Mouse (Mus musculus): ENCODE measurements at regions not wholly inside any gene's neighbourhood (a gene's known extent, or its start where the extent isn't known, plus 50 kb on each side); places are given as distances from the start of the nearest gene placed in this dataset.

DNA sequence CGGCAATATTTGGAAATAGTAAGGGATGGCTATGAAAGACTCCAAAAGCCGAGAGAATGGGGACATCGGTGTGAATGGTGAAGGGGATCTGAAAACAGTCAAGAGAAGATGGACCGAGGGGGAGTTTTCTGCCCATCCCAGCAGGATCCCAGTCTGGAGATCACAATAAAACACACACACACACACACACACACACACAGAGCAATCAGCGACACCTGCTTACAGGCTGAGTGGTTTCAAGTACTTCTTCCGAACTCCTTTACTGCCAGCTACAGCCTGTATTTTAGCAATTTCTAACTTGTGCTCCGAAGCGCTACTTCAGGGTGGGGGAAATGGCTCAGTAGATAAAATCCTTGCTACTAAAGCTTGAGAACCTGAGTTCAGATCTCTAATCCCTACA, 205.8 kb downstream of the Bcl2l11 start:
- in situ Hi-C loops (cut with MboI; ENCODE audit: unreplicated experiment in 2 of 2) = no loop called here

DNA sequence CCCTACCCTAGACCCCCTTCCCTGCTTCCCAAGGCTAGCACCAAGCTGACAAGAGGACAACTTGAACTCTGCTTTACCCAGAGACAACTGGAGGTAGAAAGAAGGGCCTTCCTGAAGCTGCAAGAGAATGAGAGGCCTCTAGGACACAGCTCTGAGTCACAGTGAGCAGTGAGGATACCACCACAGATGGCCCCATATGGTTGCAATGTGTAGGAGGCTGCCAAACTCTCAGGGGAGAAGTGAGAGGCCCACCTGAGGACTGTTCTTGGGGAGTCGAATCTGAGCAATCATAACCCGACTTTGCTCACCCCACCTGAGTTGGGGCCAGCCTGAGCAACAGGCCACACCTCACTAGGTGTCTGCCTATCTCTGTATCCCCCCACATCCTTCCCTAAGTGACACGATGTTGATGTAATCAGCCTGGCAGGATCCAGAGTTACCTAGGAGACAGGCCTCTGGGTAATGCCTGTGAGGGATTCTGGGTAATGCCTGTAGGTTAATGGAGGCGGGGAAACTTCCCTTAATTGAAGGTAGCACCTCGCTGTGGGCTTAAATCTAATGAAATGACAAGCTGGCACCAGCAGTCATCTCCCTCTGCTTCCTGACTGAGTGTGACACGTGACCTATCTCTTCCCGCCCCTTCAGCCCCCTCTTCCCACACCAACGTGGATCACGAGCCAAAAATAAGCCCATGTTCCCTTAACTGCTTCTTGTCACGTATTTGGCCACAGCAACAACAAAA, 207.7 kb downstream of the Bcl2l11 start:
- in situ Hi-C loops (cut with MboI; ENCODE audit: unreplicated experiment in 2 of 2) = no loop called here

- in situ Hi-C loops (cut with MboI; ENCODE audit: unreplicated experiment in 2 of 2) = no loop called here
Measured at GRCm38 (mm10) chr2:128334143-128334470, 208.3 kb downstream of the Bcl2l11 start.

- in situ Hi-C loops (cut with MboI; ENCODE audit: unreplicated experiment in 2 of 2) = no loop called here
Measured at GRCm38 (mm10) chr2:128334757-128335500, 209.1 kb downstream of the Bcl2l11 start.

GRCm38 (mm10) chr2:128337192-128337591, 211.4 kb downstream of the Bcl2l11 start:
- in situ Hi-C loops (cut with MboI; ENCODE audit: unreplicated experiment in 2 of 2) = no loop called here

DNA sequence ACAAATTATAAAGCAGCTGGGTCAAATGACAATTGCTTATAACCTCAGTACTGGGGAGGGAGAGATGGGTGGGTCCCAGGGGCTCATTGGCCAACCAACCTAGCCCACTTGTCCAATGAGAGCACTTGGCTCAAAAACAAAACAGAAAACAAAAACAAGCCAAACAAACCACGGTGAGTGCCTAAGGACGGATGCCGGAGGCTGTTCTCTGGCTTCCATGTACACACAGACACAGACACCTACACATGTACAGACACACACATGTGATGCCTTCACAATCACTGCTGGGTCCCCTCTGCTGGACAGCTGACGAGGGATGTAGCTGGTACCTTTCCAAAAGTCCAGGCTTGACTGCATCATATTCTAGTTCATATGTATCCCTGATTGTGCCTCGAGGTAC, 212.0 kb downstream of the Bcl2l11 start:
- in situ Hi-C loops (cut with MboI; ENCODE audit: unreplicated experiment in 2 of 2) = no loop called here

GRCm38 (mm10) chr2:128338474-128338873, 212.6 kb downstream of the Bcl2l11 start:
- in situ Hi-C loops (cut with MboI; ENCODE audit: unreplicated experiment in 2 of 2) = no loop called here

- in situ Hi-C loops (cut with MboI; ENCODE audit: unreplicated experiment in 2 of 2) = no loop called here
Measured at GRCm38 (mm10) chr2:128339061-128339642, 213.3 kb downstream of the Bcl2l11 start.

GRCm38 (mm10) chr2:128339643-128340487, 214.0 kb downstream of the Bcl2l11 start:
- in situ Hi-C loops (cut with MboI; ENCODE audit: unreplicated experiment in 2 of 2) = no loop called here

DNA sequence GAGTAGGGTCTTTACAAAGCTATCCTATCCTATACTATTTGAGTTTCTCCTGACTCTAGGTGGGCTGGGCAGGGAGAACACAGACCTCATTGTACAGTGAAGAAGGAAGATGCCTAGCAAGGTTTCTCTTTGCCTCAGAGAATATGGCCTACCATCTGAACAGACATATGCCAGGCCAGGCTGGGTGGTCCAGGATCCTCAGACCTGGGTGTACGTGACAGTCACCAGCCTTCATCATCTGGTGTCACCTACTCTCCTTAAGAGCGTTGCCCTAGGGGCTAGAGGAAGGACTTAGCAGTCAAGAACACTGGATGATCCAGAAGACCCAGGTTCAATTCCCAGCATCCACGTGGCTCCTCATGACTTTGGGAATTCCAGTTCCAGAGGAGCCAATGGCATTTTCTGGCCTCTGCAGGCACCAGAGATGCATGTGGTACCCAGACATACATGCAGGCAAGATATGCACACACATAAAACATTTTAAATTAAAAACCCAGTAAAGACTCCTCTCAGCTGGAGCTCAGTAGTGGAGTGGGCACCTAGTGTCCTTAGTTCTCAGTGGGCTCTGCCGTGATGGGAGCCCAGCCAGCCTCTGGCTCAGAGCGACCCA, 214.9 kb downstream of the Bcl2l11 start:
- in situ Hi-C loops (cut with MboI; ENCODE audit: unreplicated experiment in 2 of 2) = no loop called here

DNA sequence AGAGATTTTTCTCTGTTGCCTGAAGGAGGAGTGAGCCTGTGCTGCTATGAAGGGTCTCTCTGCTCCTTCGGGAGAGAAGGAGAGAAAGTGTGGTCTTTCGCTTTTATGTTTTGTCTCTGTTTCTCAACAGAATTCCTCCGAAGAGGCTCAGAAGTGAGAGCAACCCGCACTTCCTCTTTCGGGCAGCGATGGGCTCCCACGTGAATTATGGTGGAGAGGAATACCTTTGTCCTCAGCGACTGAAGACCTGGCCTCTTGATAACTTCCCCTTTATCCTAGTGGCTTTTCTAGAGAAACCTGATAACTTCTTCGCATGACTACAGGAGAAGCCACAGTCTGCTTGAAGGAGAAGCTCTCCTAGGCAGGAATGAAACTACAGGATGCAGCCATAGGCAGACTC, 216.4 kb downstream of the Bcl2l11 start:
- in situ Hi-C loops (cut with MboI; ENCODE audit: unreplicated experiment in 2 of 2) = no loop called here

DNA sequence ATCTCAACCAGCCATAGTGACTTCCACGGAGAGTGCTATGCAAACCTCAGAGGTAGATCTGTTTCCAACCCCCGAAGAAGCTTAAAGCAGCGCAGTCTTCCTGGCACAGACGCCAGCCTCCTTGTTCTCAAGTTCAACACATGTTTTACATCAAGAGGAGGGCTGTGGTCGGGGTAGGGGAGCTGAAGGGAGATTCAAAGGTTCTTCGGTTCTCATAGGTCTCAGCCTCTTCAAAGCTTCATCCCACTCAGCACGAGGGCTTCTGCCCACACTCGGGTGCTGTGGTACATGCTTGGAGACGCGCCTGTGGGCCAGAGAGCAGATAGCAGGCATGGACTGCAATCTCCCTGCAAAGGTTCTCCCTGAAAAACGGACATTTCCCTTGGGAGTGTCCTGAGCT, 219.7 kb downstream of the Bcl2l11 start:
- in situ Hi-C loops (cut with MboI; ENCODE audit: unreplicated experiment in 2 of 2) = no loop called here

DNA sequence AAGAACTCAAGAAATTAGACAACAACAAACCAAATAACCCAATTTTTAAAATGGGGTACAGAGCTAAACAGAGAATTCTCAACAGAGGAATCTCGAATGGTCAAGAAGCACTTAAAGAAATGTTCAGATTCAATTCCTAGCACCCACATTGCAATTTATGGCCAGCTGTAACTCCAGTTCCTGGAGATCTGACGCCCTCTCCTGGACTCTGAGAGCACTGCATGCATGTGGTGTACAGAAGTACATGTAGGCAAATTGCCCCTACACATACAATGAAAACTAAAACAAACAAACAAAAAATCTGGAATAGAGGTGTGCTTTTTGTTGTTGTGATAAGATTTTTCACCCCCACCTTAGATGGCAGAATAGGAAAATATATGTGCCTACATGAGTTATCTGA, 222.7 kb downstream of the Bcl2l11 start:
- in situ Hi-C loops (cut with MboI; ENCODE audit: unreplicated experiment in 2 of 2) = no loop called here

GRCm38 (mm10) chr2:128351405-128351804, 225.6 kb downstream of the Bcl2l11 start:
- in situ Hi-C loops (cut with MboI; ENCODE audit: unreplicated experiment in 2 of 2) = no loop called here

DNA sequence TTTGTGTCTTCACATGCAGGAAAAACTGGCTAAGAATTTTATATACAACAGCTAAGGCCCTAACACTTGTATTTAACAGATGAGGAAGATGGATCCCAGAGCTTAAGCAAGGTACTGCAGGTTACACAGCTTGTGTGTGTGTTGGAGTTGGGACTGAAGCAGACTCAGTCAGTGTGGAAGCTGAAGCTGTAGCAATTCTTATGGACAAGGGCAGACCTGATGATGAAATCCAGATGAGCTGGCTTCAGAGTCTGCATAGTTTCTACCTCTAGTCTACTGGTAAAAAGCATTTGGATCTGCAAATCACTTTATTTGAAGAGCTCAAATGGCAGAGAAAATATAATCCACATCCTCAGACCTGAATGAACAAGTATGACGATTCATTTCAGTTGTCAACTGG, 226.7 kb downstream of the Bcl2l11 start:
- in situ Hi-C loops (cut with MboI; ENCODE audit: unreplicated experiment in 2 of 2) = no loop called here

DNA sequence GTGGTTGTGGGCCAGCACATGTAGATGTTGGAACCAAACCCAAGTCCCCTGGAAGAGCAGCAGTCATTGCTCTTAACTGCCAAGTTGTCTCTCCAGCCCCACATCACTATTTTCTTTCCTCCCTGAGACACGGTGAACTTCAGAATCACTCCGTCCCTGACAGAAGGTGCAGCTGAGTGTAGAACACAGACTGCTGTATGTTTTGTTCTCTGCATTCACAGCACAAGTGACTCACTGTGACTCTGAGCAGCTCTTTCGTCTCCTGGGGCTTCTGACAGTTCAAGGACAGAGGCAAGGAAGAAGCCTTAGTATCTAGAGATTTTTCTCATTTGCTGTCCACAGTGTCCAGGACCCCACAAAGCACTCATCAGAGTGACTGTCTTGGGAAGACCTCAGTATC, 227.6 kb downstream of the Bcl2l11 start:
- in situ Hi-C loops (cut with MboI; ENCODE audit: unreplicated experiment in 2 of 2) = no loop called here

- in situ Hi-C loops (cut with MboI; ENCODE audit: unreplicated experiment in 2 of 2) = no loop called here
Measured at GRCm38 (mm10) chr2:128356326-128356725, 230.5 kb downstream of the Bcl2l11 start.

DNA sequence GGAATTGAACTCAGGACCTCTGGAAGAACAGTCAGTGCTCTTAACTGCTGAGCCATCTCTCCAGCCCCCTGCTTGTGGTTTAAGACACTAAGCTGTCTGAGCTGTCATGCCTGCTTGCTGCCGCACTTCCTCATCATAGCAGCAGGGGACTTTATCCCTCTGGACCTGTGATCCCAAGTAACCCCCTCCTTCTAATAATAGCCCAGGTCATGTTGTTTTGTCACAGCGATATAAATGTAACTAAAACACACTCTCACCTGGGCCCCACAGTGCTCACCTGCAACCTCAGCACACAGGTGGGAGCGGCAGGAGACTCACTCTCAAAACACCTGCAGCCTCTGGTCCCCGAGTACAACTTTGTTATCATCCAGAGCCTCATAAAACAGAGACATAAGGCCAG, 231.9 kb upstream of the Spdye4c start:
- in situ Hi-C loops (cut with MboI; ENCODE audit: unreplicated experiment in 2 of 2) = no loop called here

GRCm38 (mm10) chr2:128360517-128360916, 230.5 kb upstream of the Spdye4c start:
- in situ Hi-C loops (cut with MboI; ENCODE audit: unreplicated experiment in 2 of 2) = no loop called here

GRCm38 (mm10) chr2:128361436-128361835, 229.6 kb upstream of the Spdye4c start:
- in situ Hi-C loops (cut with MboI; ENCODE audit: unreplicated experiment in 2 of 2) = no loop called here

DNA sequence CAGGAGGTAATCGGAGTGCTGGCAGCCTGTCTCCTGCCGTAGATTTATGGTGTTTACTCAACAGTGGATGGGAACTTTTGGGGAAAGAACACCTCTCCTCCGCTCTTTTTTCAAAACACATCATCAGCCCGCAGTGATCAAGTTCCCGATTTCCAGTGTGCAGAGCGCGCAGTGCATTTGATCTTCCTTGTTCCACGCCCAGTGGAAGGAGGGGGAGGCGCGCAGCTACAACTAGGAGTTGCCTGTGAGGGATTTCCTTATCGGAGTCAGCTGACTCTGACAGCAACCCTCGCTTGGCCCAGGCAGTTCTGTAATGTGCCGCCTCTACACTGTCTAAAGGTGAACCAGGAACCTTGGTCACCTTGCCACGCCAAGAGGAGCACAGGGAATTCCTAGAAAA, 226.8 kb upstream of the Spdye4c start:
- in situ Hi-C loops (cut with MboI; ENCODE audit: unreplicated experiment in 2 of 2) = no loop called here
